Mouse (Mus musculus) right cerebral cortex, postnatal 14 days (tissue): ENCODE data around the gene Ifi27l2b.
"Not testable (repeated sequence)": the region's sequence is repeated elsewhere in the genome, so short reads cannot be mapped to it uniquely, and the experiment has no call there.

Source experiments
- DNase-seq: peaks from one replicate; pipeline ENCODE4 v3.0.0; 2022

The Ifi27l2b gene

GRCm38 (mm10) chr12:103457140-103457539 lies at the start of gene Ifi27l2b:
TSS of gene Ifi27l2b (minus strand) at chr12:103457223.
- no peak for DNase-seq

GRCm38 (mm10) chr12:103504402-103504801 lies 47.4 kb upstream of the Ifi27l2b start:
- DNase-seq = no peak

GRCm38 (mm10) chr12:103503300-103503699 lies 46.3 kb upstream of the Ifi27l2b start:
- DNase-seq = no peak

- DNase-seq = peak; percentile 25
Measured at GRCm38 (mm10) chr12:103499261-103499660, 42.2 kb upstream of the Ifi27l2b start.

- DNase-seq = no peak
Measured at GRCm38 (mm10) chr12:103498768-103499167, 41.7 kb upstream of the Ifi27l2b start.

GRCm38 (mm10) chr12:103494486-103494885 lies 37.5 kb upstream of the Ifi27l2b start:
- peak; percentile 50 for DNase-seq

- peak; percentile 72 for DNase-seq
Measured at GRCm38 (mm10) chr12:103492767-103493166, 35.7 kb upstream of the Ifi27l2b start.

GRCm38 (mm10) chr12:103491091-103491730 lies 34.2 kb upstream of the Ifi27l2b start:
- DNase-seq = no peak

- DNase-seq = no peak
Measured at GRCm38 (mm10) chr12:103487750-103488149, 30.7 kb upstream of the Ifi27l2b start.

- no peak for DNase-seq
Measured at GRCm38 (mm10) chr12:103487276-103487675, 30.3 kb upstream of the Ifi27l2b start.

GRCm38 (mm10) chr12:103486726-103487125 lies 29.7 kb upstream of the Ifi27l2b start:
- no peak for DNase-seq

GRCm38 (mm10) chr12:103484200-103484972 lies 27.4 kb upstream of the Ifi27l2b start:
- DNase-seq = not testable (repeated sequence)

- DNase-seq = no peak
Measured at GRCm38 (mm10) chr12:103482781-103483180, 25.8 kb upstream of the Ifi27l2b start.

- no peak for DNase-seq
Measured at GRCm38 (mm10) chr12:103481671-103482070, 24.6 kb upstream of the Ifi27l2b start.

- no peak for DNase-seq
Measured at GRCm38 (mm10) chr12:103477461-103478015, 20.5 kb upstream of the Ifi27l2b start.

- DNase-seq = no peak
Measured at GRCm38 (mm10) chr12:103476779-103477389, 19.9 kb upstream of the Ifi27l2b start.

GRCm38 (mm10) chr12:103474481-103474880 lies 17.5 kb upstream of the Ifi27l2b start:
- DNase-seq = no peak

GRCm38 (mm10) chr12:103456727-103457126 lies 296 bp downstream of the Ifi27l2b start:
- DNase-seq = not testable (repeated sequence)

GRCm38 (mm10) chr12:103453361-103453760 lies 3.7 kb downstream of the Ifi27l2b start:
- DNase-seq = no peak

- DNase-seq = no peak
Measured at GRCm38 (mm10) chr12:103445060-103445459, 12.0 kb downstream of the Ifi27l2b start.

- not testable (repeated sequence) for DNase-seq
Measured at GRCm38 (mm10) chr12:103444261-103444660, 12.8 kb downstream of the Ifi27l2b start.

GRCm38 (mm10) chr12:103443524-103443923 lies 13.5 kb downstream of the Ifi27l2b start, which contains the start of gene Ifi27l2a:
TSS of gene Ifi27l2a (minus strand) at chr12:103443680.
- no peak for DNase-seq

GRCm38 (mm10) chr12:103437601-103438000 lies 19.4 kb downstream of the Ifi27l2b start:
- no peak for DNase-seq
